Mouse (Mus musculus) layer of hippocampus, adult 9-10 months (tissue): Measurements from ENCODE around the gene Noa1.

ENCODE experiments used
- DNase-seq: peaks from one replicate; pipeline ENCODE4 v3.0.0; 2022; ENCODE audit warnings: low spot score

Noa1 gene

DNA sequence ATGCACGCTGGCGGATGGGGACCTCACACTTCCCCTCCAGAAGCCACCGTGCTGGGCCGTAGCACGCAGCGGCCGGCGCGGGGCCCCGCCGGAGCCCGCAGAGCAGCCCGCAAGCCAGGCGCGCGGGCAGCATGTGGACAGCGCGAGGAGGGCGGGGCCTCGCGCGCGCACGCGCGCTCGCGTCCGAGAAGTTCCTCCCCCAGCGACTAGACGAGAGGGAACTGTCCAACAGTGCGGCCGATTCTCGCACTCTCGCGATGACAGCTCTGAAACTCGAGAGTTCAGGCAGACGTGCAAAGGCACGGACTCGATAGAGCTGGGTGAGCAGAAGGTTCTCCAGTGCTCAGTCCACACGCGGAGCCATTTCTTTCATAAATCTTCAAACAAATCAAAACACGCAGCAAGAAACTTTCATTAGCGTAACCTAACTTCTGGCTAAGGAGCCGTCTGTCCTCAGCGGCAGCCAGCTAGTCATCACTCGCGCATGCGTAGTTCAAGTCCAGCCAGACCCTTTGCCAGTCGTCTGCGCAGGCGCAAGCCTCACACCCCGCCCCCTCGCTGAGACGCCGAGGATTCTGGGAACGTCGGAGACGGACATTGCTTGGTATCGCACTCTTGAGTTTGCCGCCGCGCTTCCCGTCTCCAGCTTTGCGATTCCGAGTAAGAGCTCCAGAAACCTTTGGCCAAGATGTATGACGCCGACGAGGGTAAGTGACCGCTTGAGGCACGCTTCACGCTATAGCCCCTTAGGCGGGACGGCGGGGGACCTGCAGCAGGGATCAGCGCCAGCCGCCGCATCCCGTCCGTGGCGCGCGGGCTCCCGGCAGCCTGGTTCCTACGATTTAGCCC lies at the start of gene Noa1, which contains the start of gene Polr2b:
Gene Noa1, minus strand, starts transcription at position 161 of the 849 bp plus-strand sequence.
Gene Polr2b, plus strand, starts transcription at position 224 of the 849 bp plus-strand sequence.
- peak; percentile 97 for DNase-seq

DNA sequence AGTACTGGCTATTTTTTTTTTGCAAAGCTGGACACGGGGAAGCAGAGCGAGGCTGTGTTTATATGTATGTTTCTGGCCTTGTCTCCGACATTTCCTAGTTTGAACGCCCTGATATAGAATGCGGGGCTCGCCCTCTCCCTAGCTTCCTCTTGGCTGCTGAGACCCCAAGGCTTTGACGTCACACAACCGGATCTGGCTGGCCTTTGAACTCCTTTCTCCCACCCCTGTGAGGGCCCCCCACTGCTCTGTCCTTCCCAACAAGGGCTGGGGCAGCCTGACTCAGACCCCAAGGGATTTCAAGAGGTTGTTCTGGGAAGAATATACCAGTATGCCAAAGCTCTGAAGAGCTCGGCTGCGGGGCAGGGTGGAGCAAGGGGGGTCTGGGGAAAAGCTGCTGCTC lies 48.5 kb upstream of the Noa1 start:
- DNase-seq, result no peak

DNA sequence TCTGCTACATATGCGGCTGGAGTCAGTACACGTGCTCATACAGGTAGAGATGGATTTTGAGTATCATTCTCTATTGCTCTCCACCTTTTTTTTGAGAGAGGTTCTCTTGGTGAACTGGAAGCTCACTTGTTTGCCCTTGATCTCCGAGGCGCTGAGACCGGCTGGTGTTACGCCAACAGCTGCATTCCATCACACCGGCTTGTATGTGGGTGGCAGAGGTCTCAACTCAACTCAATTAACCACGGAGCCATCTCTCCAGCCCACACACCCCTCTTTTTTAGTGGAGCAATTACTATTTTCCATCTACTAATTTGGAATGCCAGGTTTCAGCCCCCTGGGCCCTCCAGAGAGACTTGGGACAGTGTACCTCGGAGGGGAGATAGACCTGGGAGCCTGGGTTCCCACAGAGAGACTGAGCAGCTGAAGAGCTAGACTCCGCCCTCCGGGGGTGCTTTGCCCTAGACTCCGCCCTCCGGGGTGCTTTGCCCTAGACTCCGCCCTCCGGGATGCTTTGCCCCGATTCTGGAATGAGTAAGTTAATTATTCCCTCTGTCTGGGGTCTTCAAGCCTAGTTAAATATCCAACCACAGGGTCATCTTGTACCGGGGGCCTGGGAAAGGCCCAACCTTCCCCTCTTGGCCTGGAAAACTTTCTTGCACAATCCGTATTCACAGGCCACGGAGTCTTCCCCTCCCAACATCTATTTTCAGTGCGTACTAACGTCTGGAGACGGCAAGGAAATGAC lies 47.7 kb upstream of the Noa1 start:
- no peak for DNase-seq

DNA sequence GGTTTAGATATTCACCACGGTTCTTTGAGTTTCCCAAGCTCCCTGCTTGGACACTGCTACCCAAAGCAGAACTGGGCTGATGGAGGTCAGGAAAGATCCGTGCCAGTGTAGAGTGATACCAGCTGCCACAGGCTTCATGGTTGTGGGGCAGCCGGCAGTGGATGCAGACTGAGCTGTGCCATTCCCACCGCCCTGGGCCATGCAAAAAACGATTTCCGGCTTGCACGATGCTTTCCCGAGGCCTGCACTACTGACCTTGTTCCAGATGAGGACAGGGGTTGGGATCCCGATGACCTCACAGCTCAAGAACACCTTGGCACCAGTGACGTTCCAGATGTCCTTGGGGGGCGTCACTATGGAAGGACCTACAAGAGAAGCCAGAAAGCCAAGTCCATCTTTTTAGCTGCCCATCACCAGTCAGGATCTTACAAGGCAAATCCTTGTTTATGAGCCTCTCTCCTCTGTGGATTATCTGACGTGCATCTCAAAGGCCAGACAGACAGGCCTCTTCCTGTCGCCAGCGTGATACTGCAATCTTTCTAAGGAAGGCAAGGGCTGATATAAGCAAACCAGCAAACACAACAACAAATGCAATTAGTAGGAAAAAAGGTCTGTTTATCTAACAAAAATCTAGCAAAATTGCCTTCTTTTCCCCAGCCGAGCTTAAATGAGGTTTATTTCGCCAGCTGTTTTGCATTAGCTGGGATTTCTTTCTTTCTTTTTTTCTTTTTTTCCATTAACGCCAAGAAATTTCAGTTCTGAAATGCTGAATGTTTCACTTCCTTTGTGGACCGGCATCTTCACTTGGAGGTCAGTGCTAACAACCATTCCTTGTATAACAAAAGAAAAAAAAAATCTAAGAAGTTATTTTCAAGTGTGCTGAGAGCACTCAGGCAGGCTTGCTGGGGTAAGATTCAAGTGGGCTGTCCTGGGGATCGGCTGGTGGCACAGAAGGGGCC lies 45.7 kb upstream of the Noa1 start:
- DNase-seq, result no peak

DNA sequence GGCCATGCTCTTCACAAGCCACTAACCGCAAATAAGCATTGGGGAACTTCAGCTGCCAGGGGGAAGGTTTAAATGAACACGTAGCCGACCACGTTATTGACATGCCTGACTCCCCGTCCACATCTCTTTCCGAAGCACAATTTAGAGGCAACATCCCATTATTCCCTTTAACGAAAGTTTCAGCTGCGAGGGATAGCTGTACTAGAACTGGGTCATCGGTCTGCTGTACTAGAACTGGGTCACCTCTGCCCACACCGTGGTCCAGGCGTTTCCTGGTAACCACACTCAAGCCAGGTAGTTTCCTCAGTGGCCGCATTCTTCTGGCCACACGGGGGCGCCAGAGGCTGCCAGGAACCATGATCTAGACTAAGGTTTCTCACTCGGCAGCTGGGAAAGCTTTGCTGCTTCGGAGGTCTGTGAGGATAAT lies 44.5 kb upstream of the Noa1 start:
- peak; percentile 82 for DNase-seq

DNA sequence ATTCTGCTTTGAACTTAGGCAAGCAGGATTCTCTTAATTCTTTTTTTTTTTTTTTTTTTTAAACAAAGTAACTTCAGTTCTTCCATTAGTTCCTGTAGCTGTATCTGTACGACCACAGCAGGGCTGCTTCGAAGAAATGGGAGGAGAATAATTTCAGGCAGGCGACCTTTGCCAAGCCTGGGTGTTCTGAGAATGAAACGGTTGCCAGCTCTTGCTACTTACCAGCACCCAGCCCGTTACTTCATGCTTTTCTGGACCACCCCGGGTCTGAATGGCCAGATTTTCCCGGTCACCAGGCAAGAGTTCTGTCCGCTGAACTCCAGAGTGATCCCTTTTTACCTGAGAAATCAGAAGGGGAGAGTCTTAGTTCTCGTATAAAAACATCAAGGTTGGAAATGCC lies 41.8 kb upstream of the Noa1 start:
- DNase-seq, result no peak

DNA sequence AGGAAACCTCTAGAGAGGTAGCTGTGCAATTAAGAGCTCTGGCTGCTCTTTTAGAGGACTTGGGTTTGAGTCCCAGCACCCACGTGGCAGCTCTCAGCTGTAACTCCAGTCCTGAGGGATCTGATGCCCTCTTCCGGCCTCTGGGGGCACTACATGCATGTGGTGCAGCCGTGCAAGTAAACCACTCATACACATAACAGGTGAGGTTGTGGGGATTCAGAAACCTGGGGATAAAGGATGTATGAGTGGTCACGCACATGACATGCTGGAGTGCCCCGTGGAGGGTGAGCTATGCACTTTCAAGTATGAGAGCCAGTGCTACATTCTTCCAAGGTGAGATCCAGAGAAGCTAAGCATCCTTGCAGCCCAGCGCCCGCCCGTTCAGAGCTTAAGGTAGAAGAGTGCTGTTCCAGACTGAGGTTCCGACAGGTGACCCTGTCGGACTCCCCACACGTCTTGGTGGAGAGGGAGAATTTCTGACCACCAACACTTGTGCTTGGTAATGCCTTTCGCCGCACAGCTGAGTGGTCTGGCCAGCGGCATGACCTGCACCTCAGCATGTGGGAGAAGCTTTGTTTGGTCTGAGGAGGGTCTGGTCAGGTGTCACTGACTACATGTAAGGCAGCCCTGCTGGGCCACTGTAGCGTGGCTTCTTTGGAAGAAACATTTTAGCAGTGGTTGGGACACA lies 40.2 kb upstream of the Noa1 start:
- no peak for DNase-seq

DNA sequence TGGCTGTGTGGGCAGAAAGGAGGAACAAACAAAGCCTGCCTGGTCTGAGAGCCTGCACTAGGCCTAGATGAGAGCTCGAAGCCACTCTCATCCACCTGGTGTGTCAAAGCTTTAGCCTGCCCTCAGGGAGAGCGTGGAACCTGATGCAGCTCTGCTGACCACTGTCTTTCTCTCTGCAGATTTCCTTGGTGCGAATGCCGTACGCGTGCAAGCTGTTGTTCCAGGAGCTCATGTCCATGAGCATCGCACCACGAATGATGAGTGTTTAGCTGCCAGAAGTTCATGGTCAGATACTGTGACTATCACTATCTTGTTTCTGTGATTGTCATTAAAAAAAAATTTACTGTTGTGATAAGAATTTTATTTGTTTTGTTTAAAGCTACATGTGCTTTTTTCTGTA lies 39.0 kb upstream of the Noa1 start:
- DNase-seq, result no peak

DNA sequence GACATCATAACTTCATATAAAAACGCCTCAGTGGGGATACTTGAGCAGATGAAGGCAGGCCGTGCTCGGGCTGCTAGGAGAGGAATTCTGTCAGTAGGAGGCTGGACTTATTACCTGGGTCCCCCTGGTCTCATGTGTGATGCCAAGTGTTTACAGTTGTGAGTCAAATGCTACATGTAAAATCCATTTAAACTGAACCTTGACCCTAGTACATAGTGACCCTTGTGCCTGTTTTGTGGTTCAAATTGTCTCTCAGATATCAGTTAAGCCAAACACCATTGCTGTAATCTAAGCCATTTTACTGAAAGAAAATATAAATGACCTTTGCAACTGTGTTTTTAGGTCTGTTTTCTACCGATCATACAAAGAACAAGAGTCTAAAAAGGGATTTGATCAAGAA lies 30.1 kb upstream of the Noa1 start:
- no peak for DNase-seq

DNA sequence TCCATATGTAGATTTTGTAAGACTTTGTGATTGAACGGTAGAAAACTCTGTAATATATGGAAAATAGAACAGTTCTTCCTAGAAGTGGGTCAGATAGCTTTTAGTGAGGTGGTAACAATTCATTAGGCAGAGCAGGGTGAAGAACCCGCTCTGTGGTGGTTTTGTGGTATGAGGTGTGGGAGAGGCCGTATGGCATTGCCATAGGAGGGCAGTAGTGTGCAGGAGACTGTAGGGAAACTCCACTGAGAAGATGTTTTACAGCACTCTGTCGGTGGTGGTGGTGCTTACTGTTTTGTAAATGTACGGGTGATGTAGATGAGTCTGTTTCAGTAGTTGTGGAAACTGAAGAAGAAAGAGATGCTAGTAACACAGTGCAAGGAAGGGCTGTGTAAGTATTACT lies 20.3 kb upstream of the Noa1 start:
- no peak for DNase-seq

DNA sequence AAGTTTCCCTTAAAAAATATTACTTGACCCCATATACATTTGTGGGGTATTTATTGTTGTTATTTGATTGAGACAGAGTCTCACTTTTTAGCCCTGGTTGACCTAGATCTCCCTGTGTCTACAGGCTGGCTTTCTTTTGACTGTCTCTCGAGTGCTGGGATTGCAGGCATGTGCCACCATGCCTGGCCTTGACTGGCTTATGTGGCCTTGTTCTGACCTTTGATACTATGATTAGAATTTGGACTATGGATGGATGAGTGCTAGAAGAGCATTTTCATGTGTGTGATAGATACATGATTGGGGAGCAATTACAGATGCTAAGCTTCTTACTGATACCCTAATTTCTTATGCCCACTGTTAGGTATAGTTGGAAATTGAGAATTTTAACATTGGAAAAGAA lies 15.1 kb upstream of the Noa1 start:
- no peak for DNase-seq

DNA sequence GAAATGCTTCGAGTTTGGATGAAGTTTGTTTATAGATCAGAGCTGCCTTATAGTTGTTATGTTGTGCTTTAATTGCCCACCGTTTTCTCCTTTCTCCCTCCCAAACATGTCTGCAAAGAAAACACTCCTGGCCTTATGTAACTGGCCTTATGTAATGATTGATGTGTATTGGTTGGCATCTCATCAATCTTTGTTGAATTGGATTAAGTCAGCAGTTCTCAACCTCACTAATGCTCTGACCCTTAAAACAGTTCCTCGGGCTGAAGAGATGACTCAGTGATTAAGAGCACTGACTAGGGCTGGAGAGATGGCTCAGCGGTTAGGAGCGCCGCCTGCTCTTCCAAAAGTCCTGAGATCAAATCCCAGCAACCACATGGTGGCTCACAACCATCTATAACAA lies 5.1 kb upstream of the Noa1 start:
- DNase-seq, result no peak

DNA sequence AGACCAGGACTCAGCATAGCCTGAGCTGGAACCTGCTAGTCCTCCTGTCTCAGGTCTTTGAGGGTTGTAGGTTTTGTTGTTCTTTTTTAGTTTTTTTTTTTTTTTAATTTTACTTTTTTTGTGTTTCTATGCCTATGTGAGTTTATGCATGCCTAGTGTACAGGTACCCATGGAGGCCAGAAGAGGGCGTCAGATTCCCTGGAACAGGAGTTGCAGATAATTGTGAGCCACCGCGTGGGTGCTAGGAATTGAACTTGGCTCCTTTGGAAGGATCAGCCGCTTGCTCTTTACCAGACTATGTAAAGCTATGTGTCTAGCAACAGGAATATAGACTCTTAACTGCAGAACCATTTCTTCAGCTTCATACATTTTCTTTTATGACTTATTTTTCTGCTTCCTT lies 4.3 kb upstream of the Noa1 start:
- no peak for DNase-seq

DNA sequence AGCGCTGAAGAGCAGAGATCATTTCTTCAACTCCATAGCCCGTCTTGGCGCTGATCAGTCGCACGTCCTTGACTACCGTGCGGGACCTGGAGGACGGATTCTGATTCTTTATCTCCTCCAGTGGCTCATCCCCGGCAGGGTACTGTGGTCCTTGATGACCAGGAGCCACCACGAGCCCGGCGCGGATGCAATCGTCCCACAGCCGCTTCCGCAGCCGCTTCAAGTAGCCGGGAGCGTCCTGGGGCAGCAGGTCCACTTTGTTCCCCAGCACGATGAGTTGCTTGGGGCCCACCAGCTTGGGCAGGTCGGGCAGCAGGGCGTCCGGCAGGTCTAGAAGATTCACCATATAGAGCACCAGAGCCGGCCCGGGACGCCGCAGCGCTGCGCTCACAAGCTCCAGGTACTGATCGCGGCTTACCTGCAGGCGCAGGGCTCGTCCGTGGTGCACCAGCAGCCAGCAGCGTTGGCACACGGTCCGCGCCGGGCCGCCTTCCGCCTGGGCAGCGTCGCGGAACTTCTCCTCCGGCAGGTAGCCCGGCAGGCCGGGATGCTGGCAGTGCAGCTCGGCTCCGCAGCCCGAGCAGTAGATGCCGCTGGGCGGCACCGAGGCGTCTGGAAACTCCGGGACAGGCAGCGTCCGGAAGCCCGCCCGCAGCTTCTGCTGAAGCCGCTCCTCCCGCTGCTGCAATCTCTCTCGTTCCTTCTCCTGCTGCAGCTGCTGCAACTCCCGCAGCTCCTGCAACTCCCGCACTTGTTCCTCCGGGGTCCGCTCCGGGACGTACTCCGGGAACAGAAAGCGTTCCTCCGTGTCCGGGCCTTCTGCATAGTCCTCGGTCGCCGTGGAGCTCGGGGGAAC lies 605 bp downstream of the Noa1 start:
- DNase-seq, result no peak

DNA sequence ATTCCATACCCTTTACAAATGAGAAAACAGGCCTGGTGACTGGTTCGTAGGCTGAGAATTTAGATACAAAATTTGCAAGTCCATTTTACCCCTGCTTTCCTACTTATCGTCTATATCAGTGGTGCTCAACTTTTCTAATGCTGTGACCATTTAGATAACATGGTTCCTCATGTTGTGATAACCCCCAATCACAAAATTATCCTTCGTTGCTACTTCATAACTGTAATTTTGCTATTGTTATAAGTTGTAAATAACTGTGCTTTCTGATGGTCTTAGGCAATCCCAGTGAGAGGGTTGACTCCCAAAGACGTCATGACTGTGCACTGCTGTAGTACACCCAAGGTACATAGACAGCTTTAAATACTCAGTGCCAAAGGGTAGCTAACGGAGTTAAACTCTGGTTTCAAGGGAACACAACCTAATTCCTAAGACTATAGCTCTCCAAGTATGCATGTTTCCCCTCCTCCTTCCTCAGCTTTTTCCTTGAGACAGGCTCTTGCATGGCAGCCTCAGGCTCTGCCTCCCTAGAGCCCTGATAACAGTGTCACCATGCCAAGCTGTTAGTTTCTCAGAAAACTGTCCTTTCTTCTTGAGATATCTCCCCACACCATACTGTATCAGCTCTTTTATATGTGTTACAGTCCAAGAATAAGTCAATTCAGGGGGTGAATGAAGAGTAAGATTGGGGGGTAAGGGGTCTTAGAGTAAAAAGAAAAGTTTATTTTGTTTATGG lies 1.9 kb downstream of the Noa1 start:
- no peak for DNase-seq

DNA sequence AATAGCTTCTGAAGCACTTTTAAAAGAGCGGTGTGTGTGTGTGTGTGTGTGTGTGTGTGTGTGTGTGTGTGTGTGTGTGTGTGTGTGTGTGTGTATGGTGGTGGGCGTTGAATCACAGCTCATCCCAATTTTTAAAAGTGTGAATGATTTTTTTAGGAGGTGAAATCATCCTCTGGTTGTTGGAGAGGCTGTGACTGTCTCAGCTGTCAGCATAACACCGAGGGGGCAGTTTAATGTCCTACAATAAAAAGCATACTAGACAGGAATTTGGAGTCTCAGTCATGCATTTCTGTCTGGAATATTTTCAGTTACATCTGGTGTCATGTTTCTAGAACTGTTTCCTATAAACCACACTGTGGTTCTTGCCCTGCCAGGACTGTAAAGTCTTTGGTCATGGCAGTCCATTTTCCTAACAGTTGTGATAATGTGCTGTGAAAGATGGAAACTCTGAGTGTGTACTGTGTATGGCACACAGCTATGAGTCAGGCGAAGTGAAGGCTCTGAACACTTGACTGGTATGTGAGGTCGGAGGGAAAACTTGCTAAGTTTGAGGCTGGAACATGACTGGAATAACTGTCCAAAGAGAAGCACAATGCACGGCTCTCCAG lies 8.5 kb downstream of the Noa1 start:
- no peak for DNase-seq

DNA sequence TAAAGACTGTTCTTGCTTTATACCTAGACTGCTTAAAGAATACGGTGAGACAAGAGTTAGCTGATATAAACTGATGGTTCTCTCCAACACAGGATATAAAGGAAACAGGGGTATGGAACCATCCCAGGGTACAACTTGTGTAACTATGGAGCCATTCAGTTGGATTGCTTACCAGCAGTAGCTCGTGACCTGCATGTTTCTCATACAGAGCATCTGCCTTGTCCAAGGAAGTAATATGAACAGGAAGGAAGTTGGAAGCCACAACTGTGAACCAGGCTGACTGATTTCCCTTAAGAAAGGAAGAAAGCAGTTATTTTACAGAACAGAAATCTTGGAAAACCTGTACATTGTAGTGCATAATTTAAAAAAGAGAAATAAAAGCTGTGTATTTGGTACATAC lies 10.4 kb downstream of the Noa1 start:
- DNase-seq, result no peak

DNA sequence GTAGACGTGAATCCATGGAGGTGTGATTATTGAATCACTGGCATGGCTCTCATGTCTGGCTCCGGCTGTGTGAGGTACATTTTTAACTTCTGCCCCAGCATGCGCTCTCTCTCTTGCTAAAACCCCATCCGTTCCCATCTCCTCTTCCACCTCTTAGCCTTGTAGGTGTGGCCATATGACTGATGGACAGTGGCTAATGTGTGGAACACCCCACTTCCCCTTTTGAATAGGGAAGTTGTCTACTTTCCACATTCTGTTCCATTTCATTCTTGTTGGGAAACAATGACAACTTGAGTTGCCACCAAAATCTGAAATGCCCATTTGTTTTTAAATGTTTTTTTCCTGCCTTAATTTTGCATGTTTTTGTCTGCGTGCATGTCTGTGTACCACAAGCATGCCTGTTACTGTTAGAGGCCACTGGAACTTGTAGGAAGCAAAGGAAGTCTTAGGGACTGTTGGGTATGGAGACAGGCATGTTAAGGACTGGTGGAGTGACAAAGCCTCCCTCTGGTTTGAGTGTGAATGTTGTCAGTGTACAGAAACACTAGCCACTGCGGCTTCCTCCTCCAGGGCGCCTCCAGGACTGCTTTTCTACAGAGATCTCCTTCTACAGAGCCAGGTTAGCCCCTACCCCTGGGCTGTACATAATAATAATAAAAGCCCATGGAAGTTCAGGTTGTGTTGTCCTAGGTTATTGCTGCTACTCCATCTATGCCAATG lies 16.9 kb downstream of the Noa1 start:
- no peak for DNase-seq

DNA sequence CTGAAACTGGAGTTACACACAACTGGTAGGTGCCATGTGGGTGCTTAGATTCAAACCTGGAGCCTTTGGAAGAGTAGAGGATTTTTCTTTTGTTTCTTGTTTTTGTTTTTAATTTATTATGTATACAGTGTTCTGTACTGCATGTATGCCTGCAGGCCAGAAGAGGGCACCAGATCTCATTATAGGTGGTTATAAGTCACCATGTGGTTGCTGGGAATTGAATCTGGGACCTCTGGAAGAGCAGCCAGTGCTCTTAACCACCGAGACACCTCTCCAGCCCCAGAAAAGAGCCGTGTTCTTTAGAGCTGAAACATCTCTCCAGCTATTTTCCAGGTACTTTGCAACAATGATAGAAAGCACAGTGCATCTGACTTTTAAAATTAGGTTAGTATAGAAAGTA lies 19.3 kb downstream of the Noa1 start:
- DNase-seq, result no peak
